Comparison of ENCODE assay signal across 8 mouse cellular contexts in genomic region chr8:110617801-110618358, GRCm38 (mm10). TPM values are rescaled to one million over a fixed set of nuclear protein-coding genes. Genes with fewer than 3 reads are reported as not detected.
DNase-seq lines count a peak whose midpoint lies in the region; ATAC-seq and TF ChIP-seq lines count a peak whose summit lies in the region.

No protein-coding gene starts in this region.

- H3K27ac ChIP-seq in heart, embryonic 14.5 days (replicated peaks in 1 of 2; ENCODE audit: control insufficient read depth in 1 of 2, insufficient read depth in 1 of 2, low read depth in 2 of 2, low read length in 2 of 2), result no peak overlapping the region
- H3K27ac ChIP-seq in forebrain, postnatal 0 days (ENCODE audit: low read depth, low read length), result peak overlapping the region; percentile 79
- no peak overlapping the region for H3K27ac ChIP-seq in liver, postnatal 0 days (ENCODE audit: low read depth)

- TF ChIP-seq CTCF in G1E (IDR thresholded peaks at IDR 0.05; ENCODE audit: low read depth, low read length), result no peak
- no peak for TF ChIP-seq CTCF in forebrain, postnatal 0 days (IDR thresholded peaks at IDR 0.05; ENCODE audit: low read depth)
- TF ChIP-seq CTCF in liver, postnatal 0 days (IDR thresholded peaks at IDR 0.05; ENCODE audit: low read depth), result no peak

- H3K36me3 ChIP-seq in heart, embryonic 14.5 days (ENCODE audit: control insufficient read depth, insufficient read depth, low read length), result no peaks in the 10 kb centered on the region
- peaks cover 24% of the 10 kb centered on the region for H3K36me3 ChIP-seq in G1E (replicated peaks)
- no peaks in the 10 kb centered on the region for H3K36me3 ChIP-seq in forebrain, postnatal 0 days (ENCODE audit: insufficient read depth)
- H3K36me3 ChIP-seq in liver, postnatal 0 days (replicated peaks; ENCODE audit: insufficient read depth, low read length), result no peaks in the 10 kb centered on the region

- peak overlapping the region; percentile 84 to 94 for H3K4me3 ChIP-seq in heart, embryonic 14.5 days (ENCODE audit: control insufficient read depth in 1 of 2, insufficient read depth in 1 of 2, low read depth in 1 of 2, low read length in 2 of 2)
- H3K4me3 ChIP-seq in G1E (ENCODE audit: low read depth, low read length), result peak overlapping the region; percentile 99
- peak overlapping the region; percentile 83 for H3K4me3 ChIP-seq in forebrain, postnatal 0 days (ENCODE audit: low read depth, low read length)
- peak overlapping the region; percentile 84 for H3K4me3 ChIP-seq in liver, postnatal 0 days (ENCODE audit: low read depth, low read length)

- peak overlapping the region; percentile 86; the same call in 1 of the 2 replicates for H3K9ac ChIP-seq in heart, embryonic 14.5 days (ENCODE audit: low read length)
- peak overlapping the region; percentile 81 for H3K9ac ChIP-seq in forebrain, postnatal 0 days
- H3K9ac ChIP-seq in liver, postnatal 0 days (replicated peaks), result peak overlapping the region; percentile 23; the same call in 1 of the 2 replicates

- H3K27me3 ChIP-seq in heart, embryonic 14.5 days (ENCODE audit: control insufficient read depth, insufficient read depth, low read length), result no peaks in the 10 kb centered on the region; the same call in 1 of the 2 replicates
- peaks cover 20% of the 10 kb centered on the region for H3K27me3 ChIP-seq in G1E (ENCODE audit: insufficient read depth, low read length)
- no peaks in the 10 kb centered on the region for H3K27me3 ChIP-seq in forebrain, postnatal 0 days (ENCODE audit: insufficient read depth, low read length)
- H3K27me3 ChIP-seq in liver, postnatal 0 days (ENCODE audit: insufficient read depth, low read length), result no peaks in the 10 kb centered on the region; the same call in 1 of the 2 replicates

- TF ChIP-seq EP300 in liver, postnatal 0 days (IDR thresholded peaks at IDR 0.05; ENCODE audit: low read depth), result no peak

- DNase-seq in heart, adult 9 months (ENCODE audit: low spot score in 2 of 2), result no peak
- DNase-seq in G1E (ENCODE audit: low spot score), result no peak
- no peak for DNase-seq in forebrain, postnatal 0 days
- no peak for DNase-seq in liver, postnatal 0 days
- no peak for DNase-seq in cerebellum, adult 11 months
- no peak for DNase-seq in T-cell, adult 2 months (ENCODE audit: low spot score)

- no peaks in the 10 kb centered on the region for H3K9me3 ChIP-seq in heart, embryonic 14.5 days (ENCODE audit: control insufficient read depth, low read length)
- no peaks in the 10 kb centered on the region for H3K9me3 ChIP-seq in G1E (replicated peaks)
- no peaks in the 10 kb centered on the region for H3K9me3 ChIP-seq in forebrain, postnatal 0 days (ENCODE audit: low read length)
- no peaks in the 10 kb centered on the region for H3K9me3 ChIP-seq in liver, postnatal 0 days (ENCODE audit: low read length)

- 29% methylated on average over 14 of the region's 14 CpGs for WGBS in heart, embryonic 14.5 days
- WGBS in forebrain, postnatal 0 days, result 21% methylated on average over 14 of the region's 14 CpGs
- WGBS in liver, postnatal 0 days (ENCODE audit: insufficient replicate concordance), result 24% methylated on average over 14 of the region's 14 CpGs

- H3K4me1 ChIP-seq in heart, embryonic 14.5 days (ENCODE audit: control insufficient read depth in 2 of 2, insufficient read depth in 2 of 2, low read length in 2 of 2), result peaks cover 7 to 18% of the 10 kb centered on the region in 2 experiments
- peaks cover 46% of the 10 kb centered on the region for H3K4me1 ChIP-seq in G1E (ENCODE audit: insufficient read depth, low read depth, low read length)
- peaks cover 9% of the 10 kb centered on the region for H3K4me1 ChIP-seq in forebrain, postnatal 0 days (ENCODE audit: insufficient read depth)
- H3K4me1 ChIP-seq in liver, postnatal 0 days (ENCODE audit: insufficient read depth), result peaks cover 14% of the 10 kb centered on the region

- H3K4me2 ChIP-seq in heart, embryonic 14.5 days (ENCODE audit: low read length), result peak overlapping the region; percentile 92
- H3K4me2 ChIP-seq in forebrain, postnatal 0 days (ENCODE audit: low read depth), result peak overlapping the region; percentile 78
- H3K4me2 ChIP-seq in liver, postnatal 0 days (ENCODE audit: low read depth, low read length), result peak overlapping the region; percentile 93

- no peak for ATAC-seq in heart, embryonic 14.5 days (ENCODE audit: insufficient number of reproducible peaks, insufficient read depth, low FRiP score, low read depth)
- ATAC-seq in G1E (ENCODE audit: extremely low read depth, insufficient number of reproducible peaks, low FRiP score, poor library complexity, severe bottlenecking), result no peak
- peak; percentile 23 for ATAC-seq in forebrain, postnatal 0 days
- no peak for ATAC-seq in liver, postnatal 0 days
- ATAC-seq in CD4-positive, CD25-positive, alpha-beta regulatory T cell, adult 4 months, result no peak

RNA-seq across cellular contexts. Expression of gene Vac14, which starts 0.5 kb away (rescaled TPM):
- 17.4 and 19.6 TPM in 2 replicates for polyA plus RNA-seq in heart, embryonic 14.5 days (2014; fragmentation: Nextera tagmentation; extraction: Ambion mirVana)
- total RNA-seq in G1E (2014; fragmentation: Nextera tagmentation) (48.5 and 52.1 TPM in 2 replicates), G1E (2017) (25.7 and 25.8 TPM in 2 replicates)
- 70.1 and 75.2 TPM in 2 replicates for polyA plus RNA-seq in G1E (2012)
- total RNA-seq in forebrain, postnatal 0 days (2014; rRNA removed), result 30.6 and 36.1 TPM in 2 replicates
- polyA plus RNA-seq in forebrain, postnatal 0 days (2015; fragmentation: Nextera tagmentation; extraction: Ambion mirVana), result 27.6 and 28.1 TPM in 2 replicates
- polyA plus RNA-seq in liver, postnatal 0 days (2015; fragmentation: Nextera tagmentation; extraction: Ambion mirVana), result 5.5 and 6.5 TPM in 2 replicates
- polyA plus RNA-seq in CD4-positive, CD25-positive, alpha-beta regulatory T cell, adult 4 months (2017; shearing (Covaris generic)), result 1 to 10 TPM; 4.1 to 7.0 TPM

Comparison
In these comparisons a context has a peak if more than half of its experiments do, and no peak if none do; other contexts are left out.
1. H3K9ac ChIP-seq: peak in every context shown above with its lines; median percentile 86 in heart, embryonic 14.5 days; 81 in forebrain, postnatal 0 days; 23 in liver, postnatal 0 days.